Mouse (Mus musculus): ENCODE results near the gene Fam193b.
"Not testable (repeated sequence)": the region's sequence is repeated elsewhere in the genome, so short reads cannot be mapped to it uniquely, and the experiment has no call there.

Gene Fam193b

DNA sequence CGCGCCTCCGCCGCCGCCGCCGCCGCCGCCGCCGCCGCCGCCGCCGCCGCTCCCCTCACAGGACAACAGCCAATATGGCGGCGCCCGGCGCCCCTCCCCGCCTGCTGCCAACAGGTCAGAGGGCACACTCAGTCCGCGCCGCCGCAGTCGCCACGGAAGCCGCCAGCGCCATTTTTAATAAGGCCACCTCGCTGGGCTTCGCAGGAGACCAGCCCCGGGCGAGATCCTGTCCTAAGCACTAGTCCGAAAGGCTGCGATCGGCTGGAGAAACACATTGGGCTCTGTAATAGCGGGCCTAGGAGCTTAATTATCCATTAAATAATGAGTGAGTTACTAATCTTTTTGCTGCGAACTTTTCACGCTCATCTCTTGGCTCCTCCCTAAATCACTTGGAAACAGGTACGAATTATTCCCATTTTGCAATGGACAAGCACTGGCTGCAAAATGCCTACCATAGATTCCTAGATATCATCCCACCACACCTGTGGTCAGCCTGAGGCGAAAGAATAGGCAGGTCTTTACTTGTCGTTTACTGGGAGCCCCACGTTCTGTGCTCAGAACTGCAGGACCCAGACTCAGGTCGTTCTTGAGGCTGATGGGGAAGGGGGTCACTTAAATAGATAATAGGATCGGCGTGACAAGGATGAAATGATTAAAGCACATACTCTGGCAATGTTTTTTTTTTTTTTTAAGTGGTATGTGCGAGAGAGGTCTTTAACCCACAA lies at the start of gene Fam193b:
Gene Fam193b, minus strand, starts transcription at position 94 of the 725 bp plus-strand sequence.
- peak; percentile 97 for DNase-seq (ENCODE audit: low read depth, low spot score)

DNA sequence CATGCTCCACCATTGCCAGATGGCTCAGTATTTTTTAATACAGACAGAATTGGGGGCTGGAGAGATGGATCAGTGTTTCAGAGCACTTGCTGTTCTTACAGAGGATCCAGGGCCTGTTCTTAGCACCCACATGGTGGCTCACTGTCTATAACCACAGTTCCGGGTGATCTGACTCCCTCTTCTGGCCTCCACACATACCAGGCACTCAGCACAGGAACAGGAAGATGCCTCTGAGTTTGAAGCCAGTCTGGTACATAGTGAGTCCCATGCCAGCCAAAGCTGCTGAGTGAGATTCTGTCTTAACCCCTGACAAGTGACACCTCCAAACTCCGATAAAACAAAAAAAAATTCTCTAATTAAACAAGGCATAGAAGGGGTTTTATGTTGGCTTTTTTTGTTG lies 49.4 kb upstream of the Fam193b start:
- no peak for DNase-seq (ENCODE audit: low read depth, low spot score)

DNA sequence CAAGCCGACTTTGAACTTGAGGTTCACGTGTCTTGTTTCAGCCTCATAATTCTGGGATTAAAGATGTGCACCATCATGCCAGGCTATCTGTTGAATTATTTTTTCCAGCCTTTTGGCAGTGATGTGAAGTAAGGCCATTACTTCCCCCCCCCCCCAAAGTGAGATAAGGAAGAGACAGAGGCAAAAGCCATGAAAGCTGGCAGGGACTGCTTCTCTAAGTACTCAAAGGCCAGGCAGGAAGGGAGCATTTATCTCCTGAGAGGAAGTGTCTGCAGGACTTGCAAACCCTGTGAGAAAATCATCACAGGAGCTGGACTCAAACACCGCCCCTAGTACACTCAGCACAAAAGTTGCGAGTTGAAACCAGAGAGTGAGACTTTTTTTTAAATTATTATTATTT lies 48.4 kb upstream of the Fam193b start:
- no peak for DNase-seq (ENCODE audit: low read depth, low spot score)

DNA sequence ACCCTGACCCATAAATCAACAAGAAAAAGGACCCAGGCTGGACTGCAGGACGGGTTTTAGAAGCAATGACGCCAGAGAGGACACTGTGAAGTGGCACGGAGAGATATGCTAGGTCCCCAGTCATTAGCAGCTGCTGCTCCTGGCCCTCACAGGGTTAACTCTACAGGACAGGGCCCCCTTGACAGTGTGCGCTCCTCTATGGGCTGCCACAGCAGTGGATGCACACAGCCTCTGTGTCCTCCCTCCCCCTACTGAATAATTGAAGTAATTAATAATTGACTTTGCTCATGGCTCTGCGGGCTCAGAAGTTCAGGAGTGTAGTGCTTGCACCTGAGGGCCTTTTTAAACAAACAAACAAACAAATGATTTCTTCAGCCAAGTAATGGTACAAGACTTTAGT lies 42.6 kb upstream of the Fam193b start:
- no peak for DNase-seq (ENCODE audit: low read depth, low spot score)

DNA sequence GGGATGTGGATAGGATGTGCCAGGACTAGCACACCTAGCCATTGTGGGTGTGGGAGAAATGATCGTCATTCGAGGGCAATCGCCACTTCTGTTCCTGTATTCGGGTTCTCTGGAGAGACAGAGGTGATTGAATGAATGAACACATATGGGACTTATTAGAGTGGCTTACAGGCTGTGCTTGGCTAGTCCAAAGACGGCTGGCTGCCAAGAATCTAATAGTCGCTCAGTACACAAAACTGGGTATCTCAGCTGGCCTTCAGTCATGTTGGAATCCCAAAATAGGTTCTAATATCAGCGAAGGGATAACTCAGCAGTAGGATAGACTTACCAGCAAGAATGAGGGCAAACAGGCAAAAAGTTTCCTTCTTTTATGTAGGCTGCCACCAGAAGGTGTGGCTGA lies 41.1 kb upstream of the Fam193b start:
- DNase-seq (ENCODE audit: low read depth, low spot score): no peak

DNA sequence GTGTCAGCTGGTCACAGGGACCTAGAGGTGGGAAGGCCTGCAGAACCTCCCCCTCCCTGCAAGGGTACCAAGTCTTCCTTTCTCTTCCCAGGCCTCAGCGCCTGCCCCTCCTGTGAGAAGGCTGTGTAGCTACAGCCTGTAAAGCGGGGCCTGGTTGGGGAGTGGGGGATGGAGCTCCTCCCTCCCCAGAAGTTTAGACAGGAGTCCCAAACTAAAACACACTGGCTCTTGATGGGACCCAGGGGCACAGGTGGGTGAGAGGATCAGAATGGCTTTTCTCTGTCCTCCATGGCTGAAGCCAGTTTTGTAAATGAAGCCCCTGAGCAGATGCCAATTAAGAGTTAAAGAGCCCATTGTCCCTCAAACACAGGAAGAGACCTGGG lies 36.7 kb upstream of the Fam193b start:
- no peak for DNase-seq (ENCODE audit: low read depth, low spot score)

DNA sequence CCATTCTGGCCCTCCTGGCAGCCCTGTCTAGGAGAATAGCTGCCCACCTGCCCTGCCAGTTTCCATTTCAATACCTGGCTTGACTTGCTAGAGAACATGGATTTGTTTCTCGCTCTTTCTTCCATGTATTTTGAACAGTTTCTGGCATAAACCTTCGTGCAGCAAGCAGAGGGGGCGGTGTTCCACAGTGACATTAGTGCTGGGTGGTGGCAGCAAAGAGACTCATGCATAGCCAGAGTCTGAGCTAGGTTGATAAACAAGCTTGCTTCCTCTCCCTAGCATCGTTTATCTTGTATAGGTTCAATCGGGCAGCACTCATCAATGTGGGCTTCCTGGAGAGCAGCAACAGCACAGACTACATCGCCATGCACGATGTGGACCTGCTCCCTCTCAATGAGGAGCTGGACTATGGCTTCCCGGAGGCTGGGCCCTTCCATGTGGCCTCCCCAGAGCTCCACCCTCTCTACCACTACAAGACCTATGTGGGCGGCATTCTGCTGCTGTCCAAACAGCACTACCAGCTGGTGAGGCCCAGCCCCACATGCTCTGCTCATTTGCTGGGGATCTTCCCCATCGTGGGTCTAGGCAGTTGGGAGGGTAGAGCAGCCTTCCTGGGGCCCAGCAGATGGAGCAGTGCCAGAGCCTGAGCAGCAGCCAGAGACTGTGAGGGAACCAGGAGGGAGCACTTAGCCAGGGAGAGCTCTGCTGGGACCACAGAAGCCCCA lies 36.1 kb upstream of the Fam193b start:
- no peak for DNase-seq (ENCODE audit: low read depth, low spot score)

DNA sequence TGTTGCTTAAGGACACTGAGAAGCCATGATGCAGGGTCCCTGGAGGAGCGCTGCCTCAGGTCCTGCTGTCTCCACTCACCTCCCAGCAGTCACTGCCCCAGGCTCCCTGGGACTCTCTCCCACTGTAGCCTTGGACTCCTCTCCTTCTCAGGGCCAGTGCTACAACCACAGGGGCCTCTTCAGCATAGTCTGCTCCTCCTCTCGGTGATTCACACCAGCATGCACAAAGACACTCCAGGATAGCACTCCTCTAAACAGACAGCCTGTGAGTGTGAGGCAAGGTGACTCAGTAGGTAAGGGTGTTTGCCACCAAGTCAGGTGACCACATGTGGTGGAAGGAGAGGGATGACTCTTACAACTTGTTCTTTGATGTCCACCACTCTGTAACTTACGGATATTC lies 33.7 kb upstream of the Fam193b start:
- no peak for DNase-seq (ENCODE audit: low read depth, low spot score)

DNA sequence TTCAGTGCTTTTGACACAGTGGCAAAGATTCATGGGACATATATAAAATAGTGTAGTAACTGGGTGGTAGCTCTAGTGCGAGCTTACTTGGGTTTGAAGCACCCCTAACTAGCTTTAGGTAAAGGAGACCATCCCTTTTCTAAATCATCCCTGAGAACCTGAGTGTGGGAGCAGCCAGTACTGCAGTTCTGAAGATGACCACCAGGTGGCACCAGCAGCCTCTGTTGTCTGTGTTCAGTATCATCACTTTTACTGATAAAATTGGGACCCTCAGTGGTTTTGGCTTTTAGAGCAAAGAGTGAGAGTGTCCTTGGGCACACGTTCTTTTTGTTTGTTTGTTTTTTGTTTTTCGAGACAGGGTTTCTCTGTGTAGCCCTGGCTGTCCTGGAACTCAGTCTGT lies 30.7 kb upstream of the Fam193b start:
- peak; percentile 85 for DNase-seq (ENCODE audit: low read depth, low spot score)

DNA sequence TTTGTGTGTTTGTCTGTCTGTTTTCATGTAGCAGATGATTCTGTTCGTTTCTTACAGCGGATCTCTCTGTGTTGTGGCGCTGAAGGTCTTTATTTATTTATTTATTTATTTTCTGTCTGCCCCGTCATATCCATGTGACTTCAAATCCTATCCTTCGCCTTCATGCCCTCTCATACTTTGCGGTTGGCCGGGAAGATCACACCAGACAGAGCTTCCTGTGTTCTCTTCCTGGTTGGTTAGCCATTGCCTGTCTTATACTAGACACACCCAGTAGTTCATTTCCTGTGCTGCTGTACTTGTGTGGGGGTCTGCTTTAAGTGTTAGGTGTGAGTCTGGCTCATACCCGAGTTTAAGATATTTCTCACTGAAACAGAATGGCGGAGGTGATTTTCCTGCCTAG lies 29.7 kb upstream of the Fam193b start:
- no peak for DNase-seq (ENCODE audit: low read depth, low spot score)

DNA sequence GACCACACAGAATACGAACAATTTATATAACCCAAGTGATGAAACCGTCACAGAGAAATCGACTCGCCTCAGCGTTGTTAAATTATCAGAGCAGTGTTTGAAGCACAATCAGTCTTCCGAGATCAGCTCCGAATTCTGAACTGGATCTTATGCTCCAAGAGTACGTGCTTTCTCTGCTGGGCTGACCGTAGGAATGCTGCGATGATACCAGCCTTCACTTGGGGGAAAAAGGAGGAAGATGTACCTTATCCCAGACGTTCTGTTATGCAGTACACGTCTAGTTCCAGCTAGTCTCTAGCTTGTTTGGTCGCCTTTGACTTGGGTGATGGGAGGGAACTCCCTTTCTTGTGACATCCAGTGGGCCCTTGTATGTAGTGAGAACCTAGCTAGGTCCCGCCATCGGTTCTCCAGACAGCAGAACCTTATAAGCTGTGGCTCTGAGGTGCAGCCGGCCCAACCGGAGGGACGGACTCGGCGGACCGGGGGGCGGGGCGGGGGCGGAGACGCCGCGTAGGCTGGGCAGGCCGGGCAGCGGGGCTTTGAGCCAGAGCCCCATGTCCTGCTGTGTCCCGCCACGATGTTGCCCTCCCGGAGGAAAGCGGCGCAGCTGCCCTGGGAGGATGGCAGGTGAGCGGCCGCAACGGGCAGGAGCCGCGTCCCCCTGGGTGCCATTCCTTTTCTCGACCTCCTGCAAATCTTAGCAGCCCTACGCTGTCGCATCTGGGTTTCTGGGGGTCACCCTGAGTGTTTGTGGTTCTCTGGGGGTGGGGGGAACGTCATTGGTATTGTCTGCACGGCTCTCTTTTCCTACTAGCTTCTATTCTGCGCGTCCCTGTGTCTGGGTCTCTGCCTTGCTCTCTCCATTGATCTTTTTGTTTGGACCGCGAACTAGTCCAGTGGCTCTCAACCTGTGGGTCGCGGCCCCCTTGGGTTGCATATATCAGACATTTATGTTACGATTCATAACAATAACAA lies 28.9 kb upstream of the Fam193b start, which contains the start of gene B4galt7:
Gene B4galt7, plus strand, starts transcription at position 331 of the 975 bp plus-strand sequence.
- peak; percentile 80 for DNase-seq (ENCODE audit: low read depth, low spot score)

DNA sequence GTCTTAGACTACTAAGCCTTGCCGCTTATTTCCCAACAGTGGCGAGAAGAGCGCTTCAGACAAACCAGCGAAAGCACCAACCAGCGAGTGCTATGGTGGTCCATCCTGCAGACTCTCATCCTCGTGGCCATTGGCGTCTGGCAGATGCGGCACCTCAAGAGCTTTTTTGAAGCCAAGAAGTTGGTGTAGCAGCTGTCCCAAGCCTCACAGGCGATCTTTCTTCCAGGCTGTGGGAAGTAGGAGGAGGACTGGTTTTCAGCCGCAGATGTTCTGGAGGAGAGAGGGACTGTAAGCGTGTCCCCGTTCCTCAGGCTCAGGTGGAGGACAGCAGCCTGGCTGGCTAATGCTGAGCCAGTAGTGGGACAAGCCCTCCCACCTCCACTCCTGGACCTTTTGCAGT lies 25.9 kb upstream of the Fam193b start:
- DNase-seq (ENCODE audit: low read depth, low spot score): no peak

DNA sequence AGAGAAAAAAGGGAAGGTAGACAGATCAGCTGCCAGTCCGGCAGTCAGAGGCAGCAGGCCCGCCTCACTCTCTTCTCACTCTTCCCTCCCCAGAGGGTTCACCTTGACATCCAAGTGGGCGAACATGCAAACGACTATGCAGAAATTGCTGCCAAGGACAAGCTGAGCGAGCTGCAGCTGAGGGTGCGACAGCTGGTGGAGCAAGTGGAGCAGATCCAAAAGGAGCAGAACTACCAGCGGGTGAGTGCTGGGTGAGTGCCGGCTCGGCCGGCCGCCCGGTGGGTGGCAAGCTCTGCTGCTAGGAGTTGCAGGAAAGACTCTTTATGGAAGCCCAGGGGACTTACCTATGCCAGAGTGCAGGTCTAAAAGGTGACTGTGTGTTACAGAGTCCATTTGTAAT lies 24.5 kb upstream of the Fam193b start:
- DNase-seq (ENCODE audit: low read depth, low spot score): no peak

DNA sequence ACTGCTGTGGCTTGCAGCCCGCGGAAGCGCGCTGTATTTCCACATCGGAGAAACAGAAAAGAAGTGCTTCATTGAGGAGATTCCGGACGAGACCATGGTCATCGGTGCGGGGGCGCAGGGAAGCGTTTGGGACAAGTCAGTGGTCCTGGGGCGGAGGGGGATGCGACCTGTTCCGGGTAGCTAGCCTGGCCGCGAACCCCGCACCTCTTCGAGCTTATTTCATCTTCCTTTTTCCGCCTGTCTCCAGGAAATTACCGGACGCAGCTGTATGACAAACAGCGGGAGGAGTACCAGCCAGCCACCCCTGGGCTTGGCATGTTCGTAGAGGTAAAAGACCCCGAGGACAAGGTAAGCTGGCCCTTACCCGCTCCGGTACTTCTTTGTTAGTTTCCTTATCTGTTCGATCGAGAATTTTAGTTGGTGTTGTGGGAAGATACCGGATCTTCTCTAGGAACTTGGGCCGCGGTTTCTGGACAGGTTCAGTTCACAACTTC lies 22.4 kb upstream of the Fam193b start:
- no peak for DNase-seq (ENCODE audit: low read depth, low spot score)

DNA sequence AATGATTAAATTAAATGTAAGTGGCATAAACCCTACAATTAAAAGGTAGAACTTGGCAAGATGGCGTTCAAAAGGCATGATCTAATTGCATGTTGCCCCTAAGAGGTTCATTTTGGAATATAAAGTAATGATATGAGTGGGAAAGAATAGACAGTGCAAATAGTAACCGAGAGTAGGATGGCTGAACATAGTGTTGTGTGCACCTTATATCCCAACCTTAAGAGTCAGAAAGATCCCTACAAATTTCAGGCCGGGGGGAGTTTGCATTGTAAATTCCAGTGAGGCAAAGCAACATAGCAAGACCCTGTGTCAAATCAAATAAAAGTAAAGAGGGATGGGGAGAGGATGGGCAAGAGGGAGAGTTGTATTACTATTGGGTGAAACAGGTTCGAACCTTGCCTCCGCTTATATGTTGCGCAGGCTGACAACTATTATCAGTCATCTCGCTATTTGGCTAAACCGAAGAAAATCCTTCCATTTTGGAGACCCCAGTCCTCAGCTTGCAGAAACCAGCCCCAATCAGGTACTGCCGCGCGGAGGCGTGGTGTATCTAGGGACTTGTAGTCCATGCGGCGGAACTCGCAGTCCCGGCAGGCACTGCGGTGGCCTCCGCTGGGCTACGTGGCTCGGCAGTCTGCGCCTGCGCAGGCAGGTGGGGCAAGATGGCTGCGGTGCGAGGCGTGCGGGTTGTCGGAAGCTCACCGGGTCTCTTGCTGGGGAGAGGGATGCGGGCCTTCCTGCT lies 21.8 kb upstream of the Fam193b start:
- DNase-seq (ENCODE audit: low read depth, low spot score): peak; percentile 99

DNA sequence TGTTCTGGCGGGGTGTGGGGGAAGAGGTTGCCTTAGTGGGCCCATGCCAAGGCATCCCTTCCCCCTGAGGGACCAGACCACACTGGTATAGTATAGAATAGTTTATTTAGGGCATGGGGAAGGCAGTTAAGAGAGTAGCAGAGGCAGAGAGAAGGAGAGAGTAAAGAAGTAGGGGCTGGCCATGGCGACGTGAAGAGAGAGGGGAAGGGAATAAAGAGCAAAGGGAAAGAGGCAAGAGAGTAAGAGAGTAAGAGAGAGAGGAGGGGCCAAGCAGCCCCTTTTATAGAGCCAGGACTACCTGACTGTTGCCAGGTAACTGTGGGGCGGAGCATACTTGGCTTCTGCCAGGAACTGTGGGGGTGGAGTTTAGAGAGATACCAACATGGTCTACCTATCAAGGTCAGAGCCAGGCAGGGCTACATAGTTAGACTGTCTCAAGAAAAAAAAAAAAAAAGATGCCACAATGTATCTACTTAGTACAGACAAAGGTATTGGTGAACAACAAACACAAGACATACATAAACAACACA lies 21.1 kb upstream of the Fam193b start:
- DNase-seq (ENCODE audit: low read depth, low spot score): peak; percentile 86

DNA sequence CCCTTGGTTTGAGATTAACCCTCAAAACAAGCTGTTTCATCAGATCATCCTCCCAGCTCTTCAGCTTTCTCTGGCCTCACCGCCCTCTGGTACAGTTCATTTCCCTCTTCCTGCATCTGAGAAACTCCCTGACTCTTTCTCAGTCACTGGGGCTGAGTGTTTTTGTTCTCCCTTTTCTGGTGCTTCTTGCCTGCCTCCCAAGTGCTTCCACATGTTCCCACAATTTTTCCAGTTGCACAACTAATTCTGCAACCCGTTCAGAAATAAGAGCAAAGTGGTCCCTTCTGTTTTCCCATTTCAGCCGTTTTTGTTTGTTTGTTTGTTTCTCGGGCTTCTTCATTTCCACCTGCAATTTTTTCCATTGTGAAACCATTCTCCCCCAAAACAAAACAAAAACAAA lies 7.2 kb upstream of the Fam193b start:
- no peak for DNase-seq (ENCODE audit: low read depth, low spot score)

DNA sequence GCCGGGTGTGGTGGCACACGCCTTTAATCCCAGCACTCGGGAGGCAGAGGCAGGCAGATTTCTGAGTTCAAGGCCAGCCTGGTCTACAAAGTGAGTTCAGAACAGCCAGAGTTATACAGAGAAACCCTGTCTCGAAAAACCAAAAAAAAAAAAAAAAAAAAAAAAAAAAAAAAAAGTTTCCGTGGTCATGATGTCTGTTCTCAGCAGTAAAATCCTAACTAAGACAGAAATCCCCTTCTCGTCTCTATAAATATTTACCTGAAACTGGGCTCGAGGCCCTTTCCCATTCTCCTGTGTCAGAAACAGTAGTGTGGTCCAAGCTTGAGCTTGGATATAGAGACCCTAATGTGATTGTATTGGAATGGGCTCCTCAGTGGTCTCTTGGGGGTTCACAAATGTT lies 6.0 kb upstream of the Fam193b start:
- DNase-seq (ENCODE audit: low read depth, low spot score): not testable (repeated sequence)

DNA sequence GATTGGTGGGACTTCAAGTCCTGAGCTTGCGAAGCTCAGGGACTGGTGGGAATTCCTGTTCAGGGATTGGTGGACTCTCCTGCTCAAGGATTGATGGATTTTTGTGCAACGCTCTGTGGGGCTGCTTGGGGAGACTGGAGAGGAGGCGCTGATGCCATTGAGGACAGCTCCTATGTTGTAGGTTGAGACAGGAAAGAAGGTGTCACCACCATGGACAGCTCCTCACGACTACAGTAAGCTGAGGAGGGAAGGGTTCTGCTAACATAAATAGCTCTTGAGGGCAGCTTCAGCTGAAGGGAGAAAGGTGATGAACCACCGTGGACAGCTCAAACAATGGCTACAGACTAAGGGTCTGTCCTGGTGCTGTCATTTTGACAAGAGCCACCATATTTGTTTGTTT lies 5.0 kb upstream of the Fam193b start:
- DNase-seq (ENCODE audit: low read depth, low spot score): peak; percentile 79

DNA sequence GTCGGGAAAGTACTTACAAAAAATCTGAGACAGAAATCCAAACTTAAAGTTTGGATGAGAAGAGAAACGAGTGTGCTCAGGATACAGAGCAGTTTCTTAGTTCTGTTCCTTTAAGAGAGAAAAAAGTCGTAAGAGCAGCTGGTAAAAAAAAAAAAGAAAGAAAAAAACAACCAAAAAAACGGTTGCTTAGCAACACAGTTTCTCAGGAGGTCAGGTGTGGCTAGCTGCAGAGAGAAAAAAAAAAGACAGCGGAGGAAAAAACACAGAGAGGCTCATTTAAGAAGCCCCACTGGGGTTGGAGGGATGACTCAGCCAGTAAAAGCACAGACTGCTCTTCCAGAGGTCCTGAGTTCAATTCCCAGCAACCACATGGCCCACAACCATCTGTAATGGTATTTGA lies 3.4 kb upstream of the Fam193b start:
- DNase-seq (ENCODE audit: low read depth, low spot score): no peak

DNA sequence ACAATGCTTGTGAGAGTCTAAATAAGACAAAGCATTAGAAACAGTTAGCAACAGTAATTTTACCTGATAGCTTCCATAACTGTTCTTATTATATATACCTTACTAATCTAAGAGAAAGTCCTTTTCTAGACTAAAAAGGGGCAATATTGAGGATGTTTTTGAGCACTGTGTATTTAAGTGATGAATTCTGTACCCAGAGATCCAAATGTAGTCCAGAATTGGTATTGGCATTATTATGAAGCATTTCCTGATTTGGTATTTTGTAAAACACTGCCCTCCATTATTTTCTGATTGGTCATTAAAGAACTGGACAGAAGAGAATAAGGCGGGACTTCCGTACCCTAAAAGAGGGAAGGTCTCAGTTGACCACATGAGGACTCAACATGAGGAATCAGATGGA lies 2.5 kb upstream of the Fam193b start, which contains the start of gene Tmed9:
Gene Tmed9, plus strand, starts transcription at position 301 of the 400 bp plus-strand sequence.
- no peak for DNase-seq (ENCODE audit: low read depth, low spot score)

Data from ZHBTc4 (cell line).